Mouse (Mus musculus): Measurements from ENCODE around the gene Ccdc12.

- TF ChIP-seq USF1 (IDR thresholded peaks at IDR 0.05; ENCODE audit: low read depth) (no peak), POLR2AphosphoS2 (IDR thresholded peaks at IDR 0.05; ENCODE audit: insufficient read length, low read depth) (no peak), POLR2A (IDR thresholded peaks at IDR 0.05; ENCODE audit: insufficient read length, low read depth) (no peak), TCF12 (IDR thresholded peaks at IDR 0.05; ENCODE audit: insufficient read depth, poor library complexity, severe bottlenecking) (no peak), MYOG (IDR thresholded peaks at IDR 0.05; ENCODE audit: control insufficient read depth in 1 of 3, insufficient read depth in 1 of 3, insufficient read length in 2 of 3, low read depth in 2 of 3) (no peak), E2F4 (IDR thresholded peaks at IDR 0.05; ENCODE audit: insufficient read depth) (no peak), MYOD1 (IDR thresholded peaks at IDR 0.05; ENCODE audit: control insufficient read depth in 1 of 3, insufficient read length in 2 of 3, low read depth in 2 of 3) (no peak), CEBPB (IDR thresholded peaks at IDR 0.05; ENCODE audit: insufficient read depth, poor library complexity, severe bottlenecking) (no peak), MAX (IDR thresholded peaks at IDR 0.05; ENCODE audit: low read depth) (no peak)
Measured at GRCm38 (mm10) chr9:110715426-110715825, 59.1 kb downstream of the Ccdc12 start.

Data from myocyte (in vitro differentiated cells).